Mouse (Mus musculus): ENCODE results near the gene Tmem33. TPM values are rescaled to one million over a fixed set of nuclear protein-coding genes. Genes with fewer than 3 reads are reported as not detected.

The Tmem33 gene
- total and polyA plus RNA-seq, 3 experiments, result 70.4 to 147 (median 134) TPM

DNA sequence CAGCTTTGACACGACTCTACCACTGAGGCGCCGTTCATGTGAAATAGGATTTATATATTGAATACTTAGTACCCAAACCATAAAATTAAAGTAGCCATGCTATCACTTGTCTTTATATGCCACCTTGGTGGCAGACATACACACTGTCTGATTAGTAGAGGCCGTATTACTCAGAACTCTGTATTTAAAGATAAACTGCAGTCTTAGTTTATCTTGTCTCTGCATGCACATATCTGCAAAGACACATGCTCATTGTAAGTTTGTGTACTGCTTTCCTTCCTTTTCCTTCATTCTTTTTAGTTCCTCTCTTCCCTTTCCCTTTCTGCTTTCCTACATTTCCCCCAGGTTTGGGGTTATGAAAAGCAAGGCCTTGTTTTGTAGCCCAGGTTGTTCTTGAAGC lies 20.0 kb downstream of the Tmem33 start:
- Histone ChIP-seq H3K4me1 (ENCODE audit: control insufficient read depth in 1 of 2, insufficient read depth in 2 of 2) (no peaks in the 10 kb centered on the region), H3K9ac (ENCODE audit: insufficient read depth, low read depth) (no peak overlapping the region), H3K9me3 (replicated peaks; ENCODE audit: low read length) (no peaks in the 10 kb centered on the region), H3K27me3 (replicated peaks) (no peaks in the 10 kb centered on the region), H3K4me3 (replicated peaks in 1 of 3; ENCODE audit: low read depth in 2 of 3, low read length in 2 of 3, poor library complexity in 1 of 3) (no peak overlapping the region), H3K4me2 (ENCODE audit: insufficient read depth, low read depth, poor library complexity, severe bottlenecking) (no peak overlapping the region), H3K79me2 (replicated peaks; ENCODE audit: control insufficient read depth, extremely low read depth, insufficient read depth, poor library complexity, severe bottlenecking) (no peaks in the 10 kb centered on the region), H3K27ac (ENCODE audit: insufficient read depth, low read depth) (no peak overlapping the region), H3K36me3 (replicated peaks in 1 of 2; ENCODE audit: control insufficient read depth in 1 of 2, insufficient read depth in 1 of 2, low read length in 1 of 2) (peaks cover 41 to 62% of the 10 kb centered on the region in 2 experiments)
- in situ Hi-C loops (cut with MboI; ENCODE audit: low pct_ligation_motif_present, low pct_unique_long_range_greater_than_20kb, low sequenced_read_pairs) (no loop called here), dilution Hi-C loops (cut with MboI; ENCODE audit: extremely low pct_ligation_motif_present, extremely low pct_unique_long_range_greater_than_20kb, low sequenced_read_pairs) (no loop called here)
- DNase-seq (ENCODE audit: extremely low read depth), result no peak
- TF ChIP-seq KAT2A (IDR thresholded peaks at IDR 0.05; ENCODE audit: insufficient replicate concordance, low read length), result no peak
- TF ChIP-seq POLR2A (IDR thresholded peaks at IDR 0.05; ENCODE audit: low read depth, low read length), result no peak
- TF ChIP-seq ZKSCAN1 (IDR thresholded peaks at IDR 0.05; ENCODE audit: borderline replicate concordance, low read depth, low read length), result no peak

- in situ Hi-C loops (cut with MboI; ENCODE audit: low pct_ligation_motif_present, low pct_unique_long_range_greater_than_20kb, low sequenced_read_pairs) (no loop called here), dilution Hi-C loops (cut with MboI; ENCODE audit: extremely low pct_ligation_motif_present, extremely low pct_unique_long_range_greater_than_20kb, low sequenced_read_pairs) (no loop called here)
- Histone ChIP-seq H3K36me3 (replicated peaks in 1 of 2; ENCODE audit: control insufficient read depth in 1 of 2, insufficient read depth in 1 of 2, low read length in 1 of 2) (peaks cover 15 to 70% of the 10 kb centered on the region in 2 experiments), H3K27ac (ENCODE audit: insufficient read depth, low read depth) (no peak overlapping the region), H3K4me1 (ENCODE audit: control insufficient read depth in 1 of 2, insufficient read depth in 2 of 2) (peaks cover 0 to 2% of the 10 kb centered on the region in 2 experiments; a peak in 1 of 4 replicates), H3K27me3 (replicated peaks) (no peaks in the 10 kb centered on the region), H3K9ac (ENCODE audit: insufficient read depth, low read depth) (no peak overlapping the region), H3K4me3 (replicated peaks in 1 of 3; ENCODE audit: low read depth in 2 of 3, low read length in 2 of 3, poor library complexity in 1 of 3) (no peak overlapping the region), H3K4me2 (ENCODE audit: insufficient read depth, low read depth, poor library complexity, severe bottlenecking) (no peak overlapping the region), H3K79me2 (replicated peaks; ENCODE audit: control insufficient read depth, extremely low read depth, insufficient read depth, poor library complexity, severe bottlenecking) (no peaks in the 10 kb centered on the region), H3K9me3 (replicated peaks; ENCODE audit: low read length) (no peaks in the 10 kb centered on the region)
- DNase-seq (ENCODE audit: extremely low read depth), result no peak
- TF ChIP-seq JUN (IDR thresholded peaks at IDR 0.05; ENCODE audit: insufficient read depth, low read depth, low read length) (no peak), MYC (IDR thresholded peaks at IDR 0.05; ENCODE audit: low read depth, low read length) (no peak), E2F4 (IDR thresholded peaks at IDR 0.05; ENCODE audit: insufficient replicate concordance, low read depth, low read length) (no peak), JUND (conservative IDR thresholded peaks at IDR 0.05; ENCODE audit: low read depth, low read length) (no peak), KAT2A (IDR thresholded peaks at IDR 0.05; ENCODE audit: insufficient replicate concordance, low read length) (no peak), ELF1 (IDR thresholded peaks at IDR 0.05; ENCODE audit: low read depth, low read length) (no peak), RCOR1 (conservative IDR thresholded peaks at IDR 0.05; ENCODE audit: low read depth, low read length) (no peak), ZC3H11A (IDR thresholded peaks at IDR 0.05; ENCODE audit: low read depth, low read length) (no peak), SIN3A (IDR thresholded peaks at IDR 0.05; ENCODE audit: low read length) (no peak), CHD1 (IDR thresholded peaks at IDR 0.05; ENCODE audit: low read depth, low read length) (no peak), MAX (IDR thresholded peaks at IDR 0.05; ENCODE audit: low read length) (no peak), MXI1 (IDR thresholded peaks at IDR 0.05; ENCODE audit: low read depth, low read length) (no peak), MAFK (IDR thresholded peaks at IDR 0.05; ENCODE audit: insufficient replicate concordance, low read length) (no peak)
These were observed 34.7 kb downstream of the Tmem33 start for GRCm38 (mm10) chr5:67295029-67295428.

Data from CH12.LX (cell line).